Mouse (Mus musculus): ENCODE data around the gene Rab25. TPM values are rescaled to one million over a fixed set of nuclear protein-coding genes. Genes with fewer than 3 reads are reported as not detected.

Gene Rab25
- polyA plus RNA-seq, 1 experiment from 2014 or later = 55.6 TPM

- H3K27ac ChIP-seq (ENCODE audit: low read depth) = no peak overlapping the region
- H3K9ac ChIP-seq (ENCODE audit: low read length) = no peak overlapping the region
- no peak overlapping the region for H3K4me3 ChIP-seq (ENCODE audit: low read depth, low read length)
- no peaks in the 10 kb centered on the region for H3K9me3 ChIP-seq (ENCODE audit: control insufficient read depth, low read length)
- WGBS = 73% methylated on average over 6 of the region's 7 CpGs
- DNase-seq (ENCODE audit: low spot score) (no peak), ATAC-seq (replicated peaks; ENCODE audit: low FRiP score, low TSS enrichment, low read depth) (no peak)
- H3K4me1 ChIP-seq (replicated peaks; ENCODE audit: control insufficient read depth, insufficient read depth, low read length) = peaks cover 17% of the 10 kb centered on the region
- H3K27me3 ChIP-seq (replicated peaks; ENCODE audit: control insufficient read depth, insufficient read depth, low read length) = no peaks in the 10 kb centered on the region
- H3K4me2 ChIP-seq (ENCODE audit: low read length) = no peak overlapping the region
- H3K36me3 ChIP-seq (ENCODE audit: control insufficient read depth, insufficient read depth, low read length) = peaks cover 48% of the 10 kb centered on the region
Observed at GRCm38 (mm10) chr3:88541622-88542401, 6.3 kb downstream of the Rab25 start.

GRCm38 (mm10) chr3:88540085-88540484 lies 8.0 kb downstream of the Rab25 start:
- no peak overlapping the region for H3K27ac ChIP-seq (ENCODE audit: low read depth)
- H3K4me2 ChIP-seq (ENCODE audit: low read length) = no peak overlapping the region
- peaks cover 34% of the 10 kb centered on the region for H3K4me1 ChIP-seq (replicated peaks; ENCODE audit: control insufficient read depth, insufficient read depth, low read length)
- H3K27me3 ChIP-seq (replicated peaks; ENCODE audit: control insufficient read depth, insufficient read depth, low read length) = no peaks in the 10 kb centered on the region
- DNase-seq (ENCODE audit: low spot score) = no peak
- WGBS = 58% methylated on average over 5 of the region's 5 CpGs
- no peaks in the 10 kb centered on the region for H3K9me3 ChIP-seq (ENCODE audit: control insufficient read depth, low read length)
- no peak for ATAC-seq (replicated peaks; ENCODE audit: low FRiP score, low TSS enrichment, low read depth)
- H3K36me3 ChIP-seq (ENCODE audit: control insufficient read depth, insufficient read depth, low read length) = peaks cover 61% of the 10 kb centered on the region
- H3K4me3 ChIP-seq (ENCODE audit: low read depth, low read length) = no peak overlapping the region
- H3K9ac ChIP-seq (ENCODE audit: low read length) = no peak overlapping the region

GRCm38 (mm10) chr3:88539397-88539796 lies 8.7 kb downstream of the Rab25 start:
- ATAC-seq (replicated peaks; ENCODE audit: low FRiP score, low TSS enrichment, low read depth) = no peak
- H3K4me3 ChIP-seq (ENCODE audit: low read depth, low read length) = no peak overlapping the region
- H3K9me3 ChIP-seq (ENCODE audit: control insufficient read depth, low read length) = no peaks in the 10 kb centered on the region
- peaks cover 65% of the 10 kb centered on the region for H3K36me3 ChIP-seq (ENCODE audit: control insufficient read depth, insufficient read depth, low read length)
- DNase-seq (ENCODE audit: low spot score) = no peak
- H3K4me2 ChIP-seq (ENCODE audit: low read length) = no peak overlapping the region
- H3K9ac ChIP-seq (ENCODE audit: low read length) = no peak overlapping the region
- no peaks in the 10 kb centered on the region for H3K27me3 ChIP-seq (replicated peaks; ENCODE audit: control insufficient read depth, insufficient read depth, low read length)
- WGBS = 35% methylated on average over 3 of the region's 3 CpGs
- H3K4me1 ChIP-seq (replicated peaks; ENCODE audit: control insufficient read depth, insufficient read depth, low read length) = peaks cover 41% of the 10 kb centered on the region
- H3K27ac ChIP-seq (ENCODE audit: low read depth) = no peak overlapping the region

- Histone ChIP-seq H3K36me3 (ENCODE audit: control insufficient read depth, insufficient read depth, low read length) (peaks cover 66% of the 10 kb centered on the region), H3K27me3 (replicated peaks; ENCODE audit: control insufficient read depth, insufficient read depth, low read length) (no peaks in the 10 kb centered on the region), H3K9me3 (ENCODE audit: control insufficient read depth, low read length) (no peaks in the 10 kb centered on the region), H3K4me2 (ENCODE audit: low read length) (no peak overlapping the region), H3K4me1 (replicated peaks; ENCODE audit: control insufficient read depth, insufficient read depth, low read length) (peaks cover 49% of the 10 kb centered on the region), H3K27ac (ENCODE audit: low read depth) (no peak overlapping the region), H3K9ac (ENCODE audit: low read length) (no peak overlapping the region), H3K4me3 (ENCODE audit: low read depth, low read length) (no peak overlapping the region)
- WGBS = 60% methylated on average over 9 of the region's 9 CpGs
- ATAC-seq (replicated peaks; ENCODE audit: low FRiP score, low TSS enrichment, low read depth) (no peak), DNase-seq (ENCODE audit: low spot score) (no peak)
Observed at GRCm38 (mm10) chr3:88538271-88539145, 9.6 kb downstream of the Rab25 start.

- H3K9ac ChIP-seq (ENCODE audit: low read length) = peak overlapping the region; percentile 10; the same call in 1 of the 2 replicates
- DNase-seq (ENCODE audit: low spot score) (no peak), ATAC-seq (replicated peaks; ENCODE audit: low FRiP score, low TSS enrichment, low read depth) (no peak)
- no peak overlapping the region for H3K4me3 ChIP-seq (ENCODE audit: low read depth, low read length)
- H3K4me2 ChIP-seq (ENCODE audit: low read length) = peak overlapping the region; percentile 96
- H3K27me3 ChIP-seq (replicated peaks; ENCODE audit: control insufficient read depth, insufficient read depth, low read length) = no peaks in the 10 kb centered on the region
- peaks cover 63% of the 10 kb centered on the region for H3K36me3 ChIP-seq (ENCODE audit: control insufficient read depth, insufficient read depth, low read length)
- WGBS = 74% methylated on average over 6 of the region's 6 CpGs
- H3K9me3 ChIP-seq (ENCODE audit: control insufficient read depth, low read length) = no peaks in the 10 kb centered on the region
- no peak overlapping the region for H3K27ac ChIP-seq (ENCODE audit: low read depth)
- H3K4me1 ChIP-seq (replicated peaks; ENCODE audit: control insufficient read depth, insufficient read depth, low read length) = peaks cover 49% of the 10 kb centered on the region
Observed at GRCm38 (mm10) chr3:88537146-88537545, 11.0 kb downstream of the Rab25 start.

GRCm38 (mm10) chr3:88536103-88536930 lies 11.8 kb downstream of the Rab25 start:
- no peaks in the 10 kb centered on the region for H3K27me3 ChIP-seq (replicated peaks; ENCODE audit: control insufficient read depth, insufficient read depth, low read length)
- 8% methylated on average over 63 of the region's 64 CpGs for WGBS
- peak overlapping the region; percentile 29 for H3K9ac ChIP-seq (ENCODE audit: low read length)
- H3K4me1 ChIP-seq (replicated peaks; ENCODE audit: control insufficient read depth, insufficient read depth, low read length) = peaks cover 49% of the 10 kb centered on the region
- H3K9me3 ChIP-seq (ENCODE audit: control insufficient read depth, low read length) = no peaks in the 10 kb centered on the region
- ATAC-seq (replicated peaks; ENCODE audit: low FRiP score, low TSS enrichment, low read depth) (peak; percentile 10; the same call in 1 of the 2 replicates), DNase-seq (ENCODE audit: low spot score) (peak; percentile 81)
- H3K36me3 ChIP-seq (ENCODE audit: control insufficient read depth, insufficient read depth, low read length) = peaks cover 60% of the 10 kb centered on the region
- H3K4me2 ChIP-seq (ENCODE audit: low read length) = peak overlapping the region; percentile 96
- peak overlapping the region; percentile 51; the same call in 1 of the 2 replicates for H3K27ac ChIP-seq (ENCODE audit: low read depth)
- peak overlapping the region; percentile 97 for H3K4me3 ChIP-seq (ENCODE audit: low read depth, low read length)

- DNase-seq (ENCODE audit: low spot score) (no peak), ATAC-seq (replicated peaks; ENCODE audit: low FRiP score, low TSS enrichment, low read depth) (no peak)
- Histone ChIP-seq H3K36me3 (ENCODE audit: control insufficient read depth, insufficient read depth, low read length) (peaks cover 52% of the 10 kb centered on the region), H3K4me2 (ENCODE audit: low read length) (peak overlapping the region; percentile 96), H3K27ac (ENCODE audit: low read depth) (no peak overlapping the region), H3K9ac (ENCODE audit: low read length) (peak overlapping the region; percentile 96), H3K27me3 (replicated peaks; ENCODE audit: control insufficient read depth, insufficient read depth, low read length) (no peaks in the 10 kb centered on the region), H3K4me3 (ENCODE audit: low read depth, low read length) (peak overlapping the region; percentile 97; the same call in 1 of the 2 replicates), H3K4me1 (replicated peaks; ENCODE audit: control insufficient read depth, insufficient read depth, low read length) (peaks cover 49% of the 10 kb centered on the region), H3K9me3 (ENCODE audit: control insufficient read depth, low read length) (no peaks in the 10 kb centered on the region)
- 48% methylated on average over 4 of the region's 4 CpGs for WGBS
Observed at GRCm38 (mm10) chr3:88535527-88535926, 12.6 kb downstream of the Rab25 start.

- WGBS = 22% methylated on average over 3 of the region's 3 CpGs
- DNase-seq (ENCODE audit: low spot score) = no peak
- H3K4me1 ChIP-seq (replicated peaks; ENCODE audit: control insufficient read depth, insufficient read depth, low read length) = peaks cover 54% of the 10 kb centered on the region
- H3K27me3 ChIP-seq (replicated peaks; ENCODE audit: control insufficient read depth, insufficient read depth, low read length) = no peaks in the 10 kb centered on the region
- no peaks in the 10 kb centered on the region for H3K9me3 ChIP-seq (ENCODE audit: control insufficient read depth, low read length)
- no peak overlapping the region for H3K27ac ChIP-seq (ENCODE audit: low read depth)
- H3K36me3 ChIP-seq (ENCODE audit: control insufficient read depth, insufficient read depth, low read length) = peaks cover 47% of the 10 kb centered on the region
- H3K4me2 ChIP-seq (ENCODE audit: low read length) = peak overlapping the region; percentile 96
- H3K9ac ChIP-seq (ENCODE audit: low read length) = peak overlapping the region; percentile 96
- no peak for ATAC-seq (replicated peaks; ENCODE audit: low FRiP score, low TSS enrichment, low read depth)
- H3K4me3 ChIP-seq (ENCODE audit: low read depth, low read length) = peak overlapping the region; percentile 97; the same call in 1 of the 2 replicates
Observed at GRCm38 (mm10) chr3:88535005-88535404, 13.1 kb downstream of the Rab25 start.
